Mouse (Mus musculus) R1 (cell line): ENCODE data around the gene Taar4.

Experiments
- DNase-seq: peaks from one replicate; pipeline ENCODE4 v3.0.0-alpha.2; 2018; ENCODE audit warnings: low read depth, low spot score

The Taar4 gene

DNA sequence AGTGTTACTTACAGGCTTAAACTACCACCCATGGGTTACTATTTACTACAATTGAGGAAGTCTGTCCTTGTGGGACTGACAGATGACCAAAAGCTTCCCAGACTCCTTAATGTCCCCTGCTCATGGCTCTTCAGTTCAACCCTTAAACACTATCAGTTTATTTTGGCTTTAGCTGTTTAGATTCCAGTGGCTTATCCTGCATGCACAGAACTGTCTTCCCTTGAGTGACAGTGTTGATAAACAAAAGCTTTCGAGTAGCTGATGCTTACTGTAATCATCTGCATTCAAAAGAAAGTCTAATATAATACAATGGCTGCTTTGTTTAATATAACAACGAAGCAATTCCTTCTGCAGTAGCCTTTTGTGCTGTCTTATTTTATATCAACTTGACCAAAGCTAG is 46.7 kb downstream of the Taar4 start:
- no peak for DNase-seq

- DNase-seq = no peak
Measured at GRCm38 (mm10) chr10:24008143-24008542, 47.8 kb downstream of the Taar4 start.
